ENCODE assay signal across 8 mouse cellular contexts in the genomic region with DNA sequence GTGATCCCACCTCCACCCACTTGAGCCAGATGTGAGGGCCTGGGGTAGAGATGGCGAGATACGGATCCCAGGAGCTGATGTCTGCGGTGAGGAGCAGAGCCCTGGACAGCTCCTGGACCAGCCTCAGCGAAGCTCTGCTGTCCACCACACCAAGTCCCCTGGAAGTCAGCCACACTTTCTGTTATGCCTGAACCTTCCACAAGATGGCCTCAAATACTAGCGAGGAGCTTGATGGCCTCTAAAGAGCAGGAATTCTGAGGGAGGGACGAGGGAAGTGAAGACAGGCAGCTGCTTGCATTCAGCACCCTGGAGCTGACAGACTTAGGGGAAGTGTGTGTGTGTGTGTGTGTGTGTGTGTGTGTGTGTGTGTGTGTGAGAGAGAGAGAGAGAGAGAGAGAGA. TPM values are rescaled to one million over a fixed set of nuclear protein-coding genes. Genes with fewer than 3 reads are reported as not detected.
DNase-seq lines count a peak whose midpoint lies in the region; ATAC-seq and TF ChIP-seq lines count a peak whose summit lies in the region.

No protein-coding gene starts in this region.

- no peaks in the 10 kb centered on the region for H3K9me3 ChIP-seq in limb, embryonic 13.5 days
- no peaks in the 10 kb centered on the region for H3K9me3 ChIP-seq in midbrain, embryonic 16.5 days (replicated peaks; ENCODE audit: control insufficient read depth, low read length, poor library complexity, severe bottlenecking)
- no peaks in the 10 kb centered on the region for H3K9me3 ChIP-seq in stomach, postnatal 0 days (ENCODE audit: control insufficient read depth, low read length)

- H3K4me2 ChIP-seq in limb, embryonic 13.5 days (replicated peaks), result peak overlapping the region; percentile 68
- peak overlapping the region; percentile 65 for H3K4me2 ChIP-seq in midbrain, embryonic 16.5 days (ENCODE audit: low read length)
- peak overlapping the region; percentile 45 for H3K4me2 ChIP-seq in stomach, postnatal 0 days (replicated peaks; ENCODE audit: low read depth)

- peaks cover 2% of the 10 kb centered on the region; the same call in 1 of the 2 replicates for H3K4me1 ChIP-seq in embryonic fibroblast, embryonic 13.5 days (ENCODE audit: control insufficient read depth, insufficient read depth, low read length)
- peaks cover 9% of the 10 kb centered on the region for H3K4me1 ChIP-seq in limb, embryonic 13.5 days
- peaks cover 13% of the 10 kb centered on the region for H3K4me1 ChIP-seq in midbrain, embryonic 16.5 days (ENCODE audit: control insufficient read depth, insufficient read depth, low read length)
- H3K4me1 ChIP-seq in stomach, postnatal 0 days (replicated peaks; ENCODE audit: control insufficient read depth, insufficient read depth), result no peaks in the 10 kb centered on the region

- DNase-seq in B cell, adult 2 months, result peak; percentile 17 to 20
- DNase-seq in brain, adult 2 months (ENCODE audit: low read depth, low spot score), result peak; percentile 95
- peak; percentile 50 to 58 for DNase-seq in heart, adult 9 months (ENCODE audit: low spot score in 2 of 2)
- peak; percentile 70 to 76 for DNase-seq in kidney, adult 8-10 months
- DNase-seq in stomach, postnatal 0 days (ENCODE audit: low spot score), result peak; percentile 82

- H3K4me3 ChIP-seq in embryonic fibroblast, embryonic 13.5 days (ENCODE audit: insufficient read depth, low read length), result no peak overlapping the region
- H3K4me3 ChIP-seq in limb, embryonic 13.5 days, result peak overlapping the region; percentile 39
- peak overlapping the region; percentile 40 for H3K4me3 ChIP-seq in midbrain, embryonic 16.5 days (ENCODE audit: low read depth, low read length)
- H3K4me3 ChIP-seq in stomach, postnatal 0 days (ENCODE audit: low read depth, low read length), result peak overlapping the region; percentile 23

- peak; percentile 44; the same call in 1 of the 2 replicates for TF ChIP-seq CTCF in embryonic fibroblast, embryonic 13.5 days (IDR thresholded peaks at IDR 0.05; ENCODE audit: borderline replicate concordance, insufficient read depth, low read length)
- TF ChIP-seq CTCF in stomach, postnatal 0 days (IDR thresholded peaks at IDR 0.05; ENCODE audit: low read depth), result peak; percentile 93

- H3K27ac ChIP-seq in embryonic fibroblast, embryonic 13.5 days (ENCODE audit: insufficient read depth, low read length), result no peak overlapping the region
- no peak overlapping the region for H3K27ac ChIP-seq in limb, embryonic 13.5 days
- H3K27ac ChIP-seq in midbrain, embryonic 16.5 days (ENCODE audit: low read length), result no peak overlapping the region
- no peak overlapping the region for H3K27ac ChIP-seq in stomach, postnatal 0 days (replicated peaks)

- H3K27me3 ChIP-seq in limb, embryonic 13.5 days, result peaks cover 64% of the 10 kb centered on the region
- H3K27me3 ChIP-seq in midbrain, embryonic 16.5 days (ENCODE audit: control insufficient read depth, insufficient read depth, low read depth, low read length), result peaks cover 13% of the 10 kb centered on the region
- H3K27me3 ChIP-seq in stomach, postnatal 0 days (ENCODE audit: control insufficient read depth, insufficient read depth, low read length), result no peaks in the 10 kb centered on the region

- no peak overlapping the region for H3K9ac ChIP-seq in limb, embryonic 13.5 days
- H3K9ac ChIP-seq in midbrain, embryonic 16.5 days (ENCODE audit: low read depth, low read length), result peak overlapping the region; percentile 59; the same call in 1 of the 2 replicates
- no peak overlapping the region for H3K9ac ChIP-seq in stomach, postnatal 0 days (ENCODE audit: low read length)

- WGBS in limb, embryonic 13.5 days, result under 1% methylated on average over 6 of the region's 6 CpGs
- 0% methylated on average over 6 of the region's 6 CpGs for WGBS in midbrain, embryonic 16.5 days
- WGBS in stomach, postnatal 0 days, result 2% methylated on average over 6 of the region's 6 CpGs

- ATAC-seq in limb, embryonic 13.5 days (ENCODE audit: low FRiP score, low read depth), result peak; percentile 62
- ATAC-seq in midbrain, embryonic 16.5 days, result peak; percentile 70
- peak; percentile 83 for ATAC-seq in stomach, postnatal 0 days (ENCODE audit: low FRiP score, low TSS enrichment)

- H3K36me3 ChIP-seq in limb, embryonic 13.5 days, result no peaks in the 10 kb centered on the region
- H3K36me3 ChIP-seq in midbrain, embryonic 16.5 days (ENCODE audit: control insufficient read depth, insufficient read depth, low read length), result no peaks in the 10 kb centered on the region
- H3K36me3 ChIP-seq in stomach, postnatal 0 days (ENCODE audit: control insufficient read depth, insufficient read depth, low read length), result no peaks in the 10 kb centered on the region

- no peak for TF ChIP-seq EP300 in stomach, postnatal 0 days (optimal IDR thresholded peaks at IDR 0.05)

- TF ChIP-seq POLR2A in embryonic fibroblast, embryonic 13.5 days (IDR thresholded peaks at IDR 0.05; ENCODE audit: low read depth, low read length), result no peak

RNA-seq across cellular contexts. Expression of gene Ascl5, which starts 0.9 kb away (rescaled TPM):
- polyA plus RNA-seq in embryonic fibroblast, embryonic 13.5 days (2011; ENCODE audit: insufficient read length, low read depth, missing spikeins), result not detected in 2 replicates
- not detected in 2 replicates for polyA plus RNA-seq in limb, embryonic 13.5 days (2015; fragmentation: Nextera tagmentation; extraction: Ambion mirVana)
- polyA plus RNA-seq in midbrain, embryonic 16.5 days (2015; fragmentation: Nextera tagmentation; extraction: Ambion mirVana), result not detected in 2 replicates
- 0.18 TPM in 1 of 2 replicates, not detected in the other for polyA plus RNA-seq in stomach, postnatal 0 days (2015; fragmentation: Nextera tagmentation; extraction: Ambion mirVana)

RNA-seq across cellular contexts. Expression of gene Cacna1s, which starts 1.1 kb away (rescaled TPM):
- not detected in 2 replicates for polyA plus RNA-seq in embryonic fibroblast, embryonic 13.5 days (2011; ENCODE audit: insufficient read length, low read depth, missing spikeins)
- polyA plus RNA-seq in limb, embryonic 13.5 days (2015; fragmentation: Nextera tagmentation; extraction: Ambion mirVana), result 4.2 and 5.0 TPM in 2 replicates
- 0.39 and 1.3 TPM in 2 replicates for polyA plus RNA-seq in midbrain, embryonic 16.5 days (2015; fragmentation: Nextera tagmentation; extraction: Ambion mirVana)
- polyA plus RNA-seq in stomach, postnatal 0 days (2015; fragmentation: Nextera tagmentation; extraction: Ambion mirVana), result 0.18 TPM in 1 of 2 replicates, not detected in the other

RNA-seq across cellular contexts. Expression of gene Tmem9, which starts 43.5 kb away (rescaled TPM):
- polyA plus RNA-seq in embryonic fibroblast, embryonic 13.5 days (2011; ENCODE audit: insufficient read length, low read depth, missing spikeins), result 56.9 and 77.4 TPM in 2 replicates
- 214 and 215 TPM in 2 replicates for polyA plus RNA-seq in limb, embryonic 13.5 days (2015; fragmentation: Nextera tagmentation; extraction: Ambion mirVana)
- 147 and 169 TPM in 2 replicates for polyA plus RNA-seq in midbrain, embryonic 16.5 days (2015; fragmentation: Nextera tagmentation; extraction: Ambion mirVana)
- polyA plus RNA-seq in stomach, postnatal 0 days (2015; fragmentation: Nextera tagmentation; extraction: Ambion mirVana), result 65.9 and 66.1 TPM in 2 replicates

RNA-seq across cellular contexts. Expression of gene Igfn1, which starts 45.3 kb away (rescaled TPM):
- not detected in 2 replicates for polyA plus RNA-seq in embryonic fibroblast, embryonic 13.5 days (2011; ENCODE audit: insufficient read length, low read depth, missing spikeins)
- polyA plus RNA-seq in limb, embryonic 13.5 days (2015; fragmentation: Nextera tagmentation; extraction: Ambion mirVana), result 0.09 TPM in 1 of 2 replicates, not detected in the other
- 0.11 TPM in 1 of 2 replicates, not detected in the other for polyA plus RNA-seq in midbrain, embryonic 16.5 days (2015; fragmentation: Nextera tagmentation; extraction: Ambion mirVana)
- 0.02 and 0.04 TPM in 2 replicates for polyA plus RNA-seq in stomach, postnatal 0 days (2015; fragmentation: Nextera tagmentation; extraction: Ambion mirVana)

Comparison
In these comparisons a context has a peak if more than half of its experiments do, and no peak if none do; other contexts are left out.
1. DNase-seq: peak in every context shown above with its lines; median percentile 95 in brain, adult 2 months; 82 in stomach, postnatal 0 days; 73 in kidney, adult 8-10 months; 54 in heart, adult 9 months; 18 in B cell, adult 2 months.